Mouse (Mus musculus) hindlimb bud, embryonic 11.5 days (tissue): ENCODE results near the gene Krtap31-2.

Source experiments
- DNase-seq: peaks from one replicate; pipeline ENCODE4 v3.0.0-alpha.2; 2012; ENCODE audit warnings: low read depth, low spot score; ENCODE audit errors: extremely low spot score

Gene Krtap31-2

GRCm38 (mm10) chr11:99935991-99936390 is at the start of gene Krtap31-2:
Gene Krtap31-2, plus strand, starts transcription at chr11:99936291.
- DNase-seq, result no peak

GRCm38 (mm10) chr11:99907620-99908019 is 28.5 kb upstream of the Krtap31-2 start, which contains the start of gene Krtap31-1:
Gene Krtap31-1, plus strand, starts transcription at chr11:99907920.
- no peak for DNase-seq

- DNase-seq, result no peak
Measured at GRCm38 (mm10) chr11:99914451-99914850, 21.6 kb upstream of the Krtap31-2 start, which contains the start of gene Gm11565. Gene Gm11565, plus strand, starts transcription at chr11:99914751.

- no peak for DNase-seq
Measured at GRCm38 (mm10) chr11:99937751-99938264, 1.7 kb downstream of the Krtap31-2 start.

GRCm38 (mm10) chr11:99948175-99948574 is 12.1 kb downstream of the Krtap31-2 start, which contains the start of gene Krtap9-5:
Gene Krtap9-5, plus strand, starts transcription at chr11:99948475.
- no peak for DNase-seq

- no peak for DNase-seq
Measured at GRCm38 (mm10) chr11:99964213-99964612, 28.1 kb downstream of the Krtap31-2 start.

- no peak for DNase-seq
Measured at GRCm38 (mm10) chr11:99965961-99966360, 29.9 kb downstream of the Krtap31-2 start.

GRCm38 (mm10) chr11:99978953-99979352 is 42.9 kb downstream of the Krtap31-2 start, which contains the start of gene Krtap29-1:
Gene Krtap29-1, minus strand, starts transcription at chr11:99979053.
- DNase-seq, result no peak

GRCm38 (mm10) chr11:99982731-99983130 is 46.6 kb downstream of the Krtap31-2 start:
- DNase-seq, result no peak

GRCm38 (mm10) chr11:99983442-99983841 is 47.4 kb downstream of the Krtap31-2 start:
- DNase-seq, result no peak

- DNase-seq, result no peak
Measured at GRCm38 (mm10) chr11:99985291-99986092, 49.4 kb downstream of the Krtap31-2 start.

GRCm38 (mm10) chr11:99986180-99986647 is 50.1 kb downstream of the Krtap31-2 start, which contains the start of gene Krtap16-1:
Gene Krtap16-1, minus strand, starts transcription at chr11:99986597.
- DNase-seq, result no peak
